Mouse (Mus musculus) myocyte (in vitro differentiated cells): ENCODE results near the gene Peli1. TPM values are rescaled to one million over a fixed set of nuclear protein-coding genes. Genes with fewer than 3 reads are reported as not detected.
"Not testable (repeated sequence)": the region's sequence is repeated elsewhere in the genome, so short reads cannot be mapped to it uniquely, and the experiment has no call there.

Source experiments
- H3K27me3 ChIP-seq: one replicate; pipeline ENCODE4 v1.6.1; 2011; ENCODE audit not compliant: control insufficient read depth, insufficient read depth, insufficient read length
- H3K36me3 ChIP-seq: one replicate; pipeline ENCODE4 v1.6.1; 2011; ENCODE audit not compliant: control insufficient read depth, insufficient read depth
- H3K4me2 ChIP-seq: one replicate; pipeline ENCODE4 v1.6.1; 2011; ENCODE audit warnings: low read depth, control low read depth
- H3K4me3 ChIP-seq: one replicate; pipeline ENCODE4 v1.5.1; 2011; ENCODE audit warnings: mild to moderate bottlenecking, control low read depth, moderate library complexity
- H3K79me2 ChIP-seq: one replicate; pipeline ENCODE4 v1.6.1; 2011; ENCODE audit not compliant: control insufficient read depth, insufficient read depth
- H3ac ChIP-seq: one replicate; pipeline ENCODE4 v1.6.1; 2011; ENCODE audit not compliant: control insufficient read depth, insufficient read length
- CEBPB ChIP-seq: IDR thresholded peaks from 2 replicates; pipeline ENCODE4 v1.6.1; 2011; ENCODE audit warnings: mild to moderate bottlenecking, moderate library complexity; ENCODE audit not compliant: poor library complexity, insufficient read depth, severe bottlenecking
- E2F4 ChIP-seq: IDR thresholded peaks from one replicate; pipeline ENCODE4 v1.6.1; 2011; ENCODE audit warnings: mild to moderate bottlenecking, control low read depth, moderate library complexity; ENCODE audit not compliant: insufficient read depth
- MAX ChIP-seq: IDR thresholded peaks from one replicate; pipeline ENCODE4 v1.6.1; 2011; ENCODE audit warnings: low read depth, mild to moderate bottlenecking, control low read depth
- MYOD1 ChIP-seq, 3 experiments: IDR thresholded peaks; one replicate each; pipeline ENCODE4 v1.6.1; 2011; ENCODE audit warnings: control low read depth in 2 of 3, low read depth in 2 of 3, mild to moderate bottlenecking in 2 of 3, moderate library complexity in 1 of 3; ENCODE audit not compliant: insufficient read length in 2 of 3, control insufficient read depth in 1 of 3
- MYOG ChIP-seq, 3 experiments: IDR thresholded peaks; one replicate each; pipeline ENCODE4 v1.6.1; 2011; ENCODE audit warnings: control low read depth in 2 of 3, low read depth in 2 of 3, mild to moderate bottlenecking in 2 of 3; ENCODE audit not compliant: insufficient read length in 2 of 3, control insufficient read depth in 1 of 3, insufficient read depth in 1 of 3
- POLR2A ChIP-seq: IDR thresholded peaks from one replicate; pipeline ENCODE4 v1.6.1; 2011; ENCODE audit warnings: low read depth, mild to moderate bottlenecking, control low read depth, moderate library complexity; ENCODE audit not compliant: insufficient read length
- POLR2AphosphoS2 ChIP-seq: IDR thresholded peaks from one replicate; pipeline ENCODE4 v1.6.1; 2011; ENCODE audit warnings: low read depth, control low read depth; ENCODE audit not compliant: insufficient read length
- REST ChIP-seq: IDR thresholded peaks from one replicate; pipeline ENCODE4 v1.6.1; 2011; ENCODE audit warnings: mild to moderate bottlenecking, control low read depth, moderate library complexity; ENCODE audit not compliant: insufficient read depth, insufficient read length
- SRF ChIP-seq: IDR thresholded peaks from one replicate; pipeline ENCODE4 v1.6.1; 2011; ENCODE audit warnings: low read depth; ENCODE audit not compliant: control insufficient read depth, insufficient read length
- TCF12 ChIP-seq: IDR thresholded peaks from one replicate; pipeline ENCODE4 v1.6.1; 2011; ENCODE audit warnings: mild to moderate bottlenecking, control low read depth; ENCODE audit not compliant: poor library complexity, insufficient read depth, severe bottlenecking
- TCF3 ChIP-seq: IDR thresholded peaks from one replicate; pipeline ENCODE4 v1.6.1; 2011; ENCODE audit warnings: low read depth, control low read depth; ENCODE audit not compliant: insufficient read length
- USF1 ChIP-seq: IDR thresholded peaks from one replicate; pipeline ENCODE4 v1.6.1; 2011; ENCODE audit warnings: low read depth, mild to moderate bottlenecking, control low read depth, moderate library complexity
- polyA plus RNA-seq: library from polyadenylated mRNA; unstranded; fragments of >200 nt; fragmentation: generic; extraction: Trizol; gene quantifications from one replicate; pipeline ENCODE4 v1.2.1, GENCODE M21; 2012; ENCODE audit warnings: missing spikeins

Peli1 gene
- polyA plus RNA-seq, 1 experiment = 3.3 TPM

DNA sequence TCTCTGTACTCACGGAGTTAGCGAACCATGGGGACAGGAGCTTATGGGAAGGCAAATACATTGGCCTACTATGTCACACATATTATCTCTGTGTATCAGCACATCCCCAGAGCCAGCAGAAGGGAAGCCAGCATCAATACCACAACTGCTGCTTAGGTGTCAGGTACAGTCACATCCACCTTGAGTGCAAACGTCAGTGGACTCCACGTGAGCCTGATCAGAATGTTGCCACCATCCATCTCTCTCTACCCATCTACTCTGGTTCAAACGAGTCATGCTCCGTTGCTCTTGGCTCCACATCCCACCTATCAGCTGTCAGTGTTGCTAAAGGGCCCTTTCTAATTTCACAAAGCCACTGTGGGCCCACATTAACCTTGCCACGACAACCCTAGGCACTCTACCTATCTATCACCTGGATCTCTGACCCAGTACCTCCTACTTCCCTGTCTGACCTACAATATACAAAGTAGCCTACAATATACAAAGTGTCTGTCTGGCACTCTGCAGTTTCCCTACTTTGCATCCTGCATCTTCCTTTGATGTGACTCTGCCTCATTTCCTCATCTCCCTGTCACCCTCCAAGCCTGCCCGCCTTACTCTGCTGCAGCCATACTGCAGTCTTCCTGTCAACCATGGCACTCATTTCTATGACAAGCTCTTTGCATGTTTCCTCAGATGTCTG lies 73.4 kb downstream of the Peli1 start:
- Histone ChIP-seq H3K36me3 (no peaks in the 10 kb centered on the region), H3K79me2 (no peaks in the 10 kb centered on the region), H3K27me3 (no peaks in the 10 kb centered on the region), H3K4me3 (no peak overlapping the region), H3ac (no peak overlapping the region), H3K4me2 (no peak overlapping the region)
- no peak for TF ChIP-seq POLR2A
- TF ChIP-seq SRF = no peak
- no peak for TF ChIP-seq POLR2AphosphoS2
- TF ChIP-seq TCF3 = no peak
- TF ChIP-seq MAX = no peak
- no peak for TF ChIP-seq TCF12
- no peak for TF ChIP-seq MYOG (IDR thresholded peaks at IDR 0.05; ENCODE audit: control insufficient read depth in 1 of 3, insufficient read depth in 1 of 3, insufficient read length in 2 of 3, low read depth in 2 of 3)
- no peak for TF ChIP-seq USF1
- no peak for TF ChIP-seq MYOD1 (IDR thresholded peaks at IDR 0.05; ENCODE audit: control insufficient read depth in 1 of 3, insufficient read length in 2 of 3, low read depth in 2 of 3)
- no peak for TF ChIP-seq REST
- no peak for TF ChIP-seq CEBPB
- TF ChIP-seq E2F4 = no peak

DNA sequence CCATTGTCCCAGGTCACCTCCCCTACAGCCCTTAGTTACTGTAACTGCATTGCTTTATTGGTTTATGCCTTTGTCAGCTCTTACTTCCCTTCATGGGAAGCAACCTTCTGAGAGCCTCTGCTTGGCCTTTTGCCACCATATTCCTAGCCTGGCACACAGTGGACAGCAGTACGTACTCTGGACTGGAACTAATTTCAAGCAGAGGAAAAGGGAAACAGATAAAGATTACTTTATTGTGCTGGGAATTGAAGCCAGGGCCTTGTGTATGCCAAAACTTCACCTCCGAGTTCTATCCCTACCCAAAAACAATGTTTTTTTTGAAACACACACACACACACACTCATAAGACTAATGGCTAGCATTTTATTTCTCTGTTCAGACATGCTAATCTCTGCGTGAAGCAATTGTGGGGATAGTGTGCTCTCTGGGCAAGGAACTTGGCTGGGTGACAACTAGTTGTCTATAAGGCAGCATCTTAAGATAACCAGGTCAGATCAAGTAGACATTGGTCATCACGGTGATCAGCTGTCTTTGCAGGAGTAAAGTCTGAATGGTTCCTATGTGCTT lies 74.0 kb downstream of the Peli1 start:
- Histone ChIP-seq H3ac (no peak overlapping the region), H3K4me2 (no peak overlapping the region), H3K4me3 (no peak overlapping the region), H3K27me3 (no peaks in the 10 kb centered on the region), H3K79me2 (no peaks in the 10 kb centered on the region), H3K36me3 (no peaks in the 10 kb centered on the region)
- TF ChIP-seq REST (no peak), POLR2AphosphoS2 (no peak), MAX (no peak), E2F4 (no peak), MYOG (IDR thresholded peaks at IDR 0.05; ENCODE audit: control insufficient read depth in 1 of 3, insufficient read depth in 1 of 3, insufficient read length in 2 of 3, low read depth in 2 of 3) (no peak), POLR2A (no peak), CEBPB (no peak), TCF12 (no peak), USF1 (no peak), MYOD1 (IDR thresholded peaks at IDR 0.05; ENCODE audit: control insufficient read depth in 1 of 3, insufficient read length in 2 of 3, low read depth in 2 of 3) (no peak), TCF3 (no peak), SRF (no peak)

DNA sequence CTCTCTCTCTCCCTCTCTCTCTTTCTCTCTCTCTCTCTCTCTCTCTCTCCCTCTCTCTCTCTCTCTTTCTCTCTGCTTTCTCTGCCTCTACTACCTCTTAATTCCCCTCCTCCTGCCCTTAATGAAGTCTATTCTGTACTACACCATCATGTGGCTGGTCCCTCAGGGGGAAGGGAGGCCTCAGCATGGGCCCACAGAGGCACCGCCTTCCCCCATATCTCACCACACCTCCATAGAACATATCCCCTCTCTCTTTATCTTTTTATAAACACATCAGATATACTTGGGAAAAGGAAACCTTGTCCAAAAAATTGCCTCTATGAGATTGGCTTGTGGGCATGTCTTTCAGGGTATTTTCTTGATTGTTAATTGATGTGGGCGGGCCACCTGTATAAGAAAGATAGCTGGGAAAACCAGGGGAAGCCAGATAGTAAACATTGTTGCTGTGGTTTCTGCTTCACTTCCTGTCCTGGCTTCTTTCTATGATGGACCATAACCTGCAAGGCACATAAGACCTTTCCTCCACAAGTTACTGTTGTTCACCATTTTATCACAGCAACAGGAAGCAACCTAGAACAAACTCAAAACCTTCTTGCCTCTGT lies 75.5 kb downstream of the Peli1 start:
- TF ChIP-seq POLR2AphosphoS2 (no peak), MYOG (IDR thresholded peaks at IDR 0.05; ENCODE audit: control insufficient read depth in 1 of 3, insufficient read depth in 1 of 3, insufficient read length in 2 of 3, low read depth in 2 of 3) (no peak), SRF (no peak), REST (no peak), USF1 (no peak), POLR2A (no peak), TCF3 (no peak), MAX (no peak), E2F4 (no peak), MYOD1 (IDR thresholded peaks at IDR 0.05; ENCODE audit: control insufficient read depth in 1 of 3, insufficient read length in 2 of 3, low read depth in 2 of 3) (no peak), CEBPB (no peak), TCF12 (no peak)
- Histone ChIP-seq H3K36me3 (no peaks in the 10 kb centered on the region), H3ac (no peak overlapping the region), H3K4me2 (no peak overlapping the region), H3K4me3 (no peak overlapping the region), H3K27me3 (no peaks in the 10 kb centered on the region), H3K79me2 (no peaks in the 10 kb centered on the region)

DNA sequence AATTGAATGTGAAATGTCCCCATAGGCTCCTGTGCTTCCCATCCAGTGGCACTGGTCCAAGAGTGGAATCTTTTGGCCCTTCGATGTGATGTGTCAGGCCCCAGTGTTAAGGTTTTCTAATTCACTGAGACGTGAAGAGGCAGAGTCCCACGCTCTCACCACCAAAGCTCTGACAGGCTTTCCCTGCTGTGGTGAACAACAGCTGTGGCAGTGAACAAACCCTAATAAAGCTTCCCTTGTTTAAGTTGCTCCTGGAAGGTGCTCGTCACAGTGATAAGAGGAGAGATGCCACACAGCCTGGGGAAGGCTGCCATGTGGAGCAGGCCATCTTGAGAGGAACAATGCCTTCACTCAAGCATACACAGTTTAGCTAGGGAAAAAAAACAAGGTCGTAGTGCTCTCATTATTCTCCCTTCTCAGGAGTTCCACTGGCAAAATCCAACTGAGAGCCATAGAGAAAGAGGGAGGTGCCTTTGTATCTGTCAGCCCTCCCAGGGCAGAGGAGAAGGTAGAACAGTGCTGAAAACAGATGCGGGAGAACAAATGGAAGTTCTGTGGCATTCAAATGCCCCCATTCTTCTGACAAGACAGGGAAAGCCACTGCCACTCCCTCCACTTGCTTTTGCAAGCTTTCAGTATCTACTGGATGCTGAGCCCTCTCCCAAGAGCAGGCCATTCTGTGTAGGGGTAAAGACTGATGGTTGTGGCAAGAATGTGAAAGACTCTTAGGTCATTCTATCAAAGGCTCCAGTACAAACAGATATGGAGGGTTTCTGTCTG lies 77.9 kb downstream of the Peli1 start:
- H3K4me3 ChIP-seq = no peak overlapping the region
- no peak overlapping the region for H3K4me2 ChIP-seq
- H3K27me3 ChIP-seq = no peaks in the 10 kb centered on the region

DNA sequence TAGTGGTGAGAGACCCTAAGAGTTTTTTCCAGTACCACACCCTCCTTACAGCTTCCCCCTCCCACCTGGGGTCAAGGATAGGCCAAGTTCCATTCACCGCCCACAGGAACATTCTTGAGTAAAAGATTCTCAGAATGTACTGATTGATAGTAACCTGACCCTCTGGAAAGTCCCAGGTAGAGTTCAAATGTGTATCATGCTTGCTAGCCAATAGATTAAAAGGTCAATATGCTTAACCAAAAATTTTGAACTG lies 78.4 kb downstream of the Peli1 start:
- not testable (repeated sequence) for H3K4me2 ChIP-seq, H3K36me3 ChIP-seq, H3ac ChIP-seq, H3K4me3 ChIP-seq, H3K27me3 ChIP-seq, H3K79me2 ChIP-seq

More for the DNA sequence above, 77.9 kb downstream of the Peli1 start:
- no peak for TF ChIP-seq E2F4
- TF ChIP-seq TCF3 = no peak
- no peak for TF ChIP-seq POLR2AphosphoS2
- no peak for TF ChIP-seq MYOD1 (IDR thresholded peaks at IDR 0.05; ENCODE audit: control insufficient read depth in 1 of 3, insufficient read length in 2 of 3, low read depth in 2 of 3)
- TF ChIP-seq MYOG (IDR thresholded peaks at IDR 0.05; ENCODE audit: control insufficient read depth in 1 of 3, insufficient read depth in 1 of 3, insufficient read length in 2 of 3, low read depth in 2 of 3) = no peak
- no peak for TF ChIP-seq MAX
- TF ChIP-seq SRF = no peak
- no peak for TF ChIP-seq USF1
- no peak for TF ChIP-seq REST
- no peak for TF ChIP-seq CEBPB
- TF ChIP-seq POLR2A = no peak
- TF ChIP-seq TCF12 = no peak
- H3ac ChIP-seq = no peak overlapping the region
- H3K79me2 ChIP-seq = no peaks in the 10 kb centered on the region
- H3K36me3 ChIP-seq = no peaks in the 10 kb centered on the region
